Mouse (Mus musculus) intestine, embryonic 16.5 days (tissue): ENCODE measurements around the gene Wnt3a. TPM values are rescaled to one million over a fixed set of nuclear protein-coding genes. Genes with fewer than 3 reads are reported as not detected.

ENCODE experiments used
- ATAC-seq: fragments of 200-750 bp; cut with Nextera tagmentation; 2 replicates; pipeline ENCODE4 v1.8.0; 2017; ENCODE audit warnings: moderate TSS enrichment, moderate library complexity
- H3K27ac ChIP-seq: fragments of 300-500 bp; sonication (generic); 2 replicates; pipeline ENCODE4 v1.5.1; 2014; ENCODE audit warnings: mild to moderate bottlenecking, low read length
- H3K27me3 ChIP-seq: fragments of 300-500 bp; sonication (generic); replicated peaks from 2 replicates; pipeline ENCODE4 v1.6.1; 2014; ENCODE audit warnings: low read length, control low read depth, mixed read lengths; ENCODE audit not compliant: control insufficient read depth, insufficient read depth
- H3K36me3 ChIP-seq: fragments of 300-500 bp; sonication (generic); 2 replicates; pipeline ENCODE4 v1.6.1; 2014; ENCODE audit warnings: low read length, control low read depth; ENCODE audit not compliant: control insufficient read depth, insufficient read depth
- H3K4me1 ChIP-seq: fragments of 300-500 bp; sonication (generic); 2 replicates; pipeline ENCODE4 v1.6.1; 2014; ENCODE audit warnings: low read length, control low read depth, mixed read lengths; ENCODE audit not compliant: control insufficient read depth, insufficient read depth
- H3K4me2 ChIP-seq: fragments of 300-500 bp; sonication (generic); 2 replicates; pipeline ENCODE4 v1.6.1; 2014; ENCODE audit warnings: low read depth, low read length, control low read depth
- H3K4me3 ChIP-seq: fragments of 300-500 bp; sonication (generic); 2 replicates; pipeline ENCODE4 v1.5.1; 2014; ENCODE audit warnings: mild to moderate bottlenecking, low read length
- H3K9ac ChIP-seq: fragments of 300-500 bp; sonication (generic); 2 replicates; pipeline ENCODE4 v1.6.1; 2014; ENCODE audit warnings: low read depth, low read length
- H3K9me3 ChIP-seq: fragments of 300-500 bp; sonication (generic); 2 replicates; pipeline ENCODE4 v1.6.1; 2016; ENCODE audit warnings: low read length, control low read depth; ENCODE audit not compliant: control insufficient read depth
- WGBS: fragments of 180-500 bp; shearing (Covaris S2); extraction: QIAGEN DNeasy Blood & Tissue Kit; methylation state at CpG from one replicate; pipeline ENCODE4 v1.1.7; 2014; 5-methylcytosine and 5-hydroxymethylcytosine counted together
- polyA plus RNA-seq: library from polyadenylated mRNA; unstranded; fragments of >200 nt; fragmentation: Nextera tagmentation; extraction: Ambion mirVana; gene quantifications from 2 replicates; pipeline ENCODE4 v1.2.1, GENCODE M21; 2015

The Wnt3a gene
- polyA plus RNA-seq, 1 experiment from 2014 or later = not detected

DNA sequence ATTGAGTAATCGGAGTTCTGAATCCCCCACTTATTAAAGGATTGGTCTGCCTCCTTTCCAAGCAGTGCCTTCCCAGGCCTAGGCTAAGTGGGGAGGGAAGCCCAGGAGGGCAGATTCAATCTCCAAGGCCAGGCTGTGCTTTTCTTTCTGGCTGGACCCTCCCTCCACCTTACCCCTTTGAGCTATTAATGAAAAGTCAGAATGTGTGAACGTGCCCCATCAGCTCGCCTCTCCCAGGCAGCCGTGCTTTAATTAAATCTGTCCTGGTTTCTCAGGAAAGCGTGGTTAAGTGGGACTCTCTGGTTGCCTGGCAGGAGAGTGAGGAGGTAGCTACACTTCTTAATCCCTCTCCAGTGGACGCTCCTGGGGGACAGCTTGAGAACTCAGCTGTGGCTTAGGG, 39.1 kb upstream of the Wnt3a start:
- H3K4me2 ChIP-seq = no peak overlapping the region
- no peaks in the 10 kb centered on the region for H3K27me3 ChIP-seq
- no peak overlapping the region for H3K27ac ChIP-seq
- WGBS = 63% methylated on average over 6 of the region's 6 CpGs
- no peak for ATAC-seq
- no peaks in the 10 kb centered on the region for H3K36me3 ChIP-seq
- H3K4me1 ChIP-seq = peaks cover 6% of the 10 kb centered on the region; the same call in 1 of the 2 replicates
- no peak overlapping the region for H3K4me3 ChIP-seq
- no peak overlapping the region for H3K9ac ChIP-seq
- H3K9me3 ChIP-seq = no peaks in the 10 kb centered on the region

DNA sequence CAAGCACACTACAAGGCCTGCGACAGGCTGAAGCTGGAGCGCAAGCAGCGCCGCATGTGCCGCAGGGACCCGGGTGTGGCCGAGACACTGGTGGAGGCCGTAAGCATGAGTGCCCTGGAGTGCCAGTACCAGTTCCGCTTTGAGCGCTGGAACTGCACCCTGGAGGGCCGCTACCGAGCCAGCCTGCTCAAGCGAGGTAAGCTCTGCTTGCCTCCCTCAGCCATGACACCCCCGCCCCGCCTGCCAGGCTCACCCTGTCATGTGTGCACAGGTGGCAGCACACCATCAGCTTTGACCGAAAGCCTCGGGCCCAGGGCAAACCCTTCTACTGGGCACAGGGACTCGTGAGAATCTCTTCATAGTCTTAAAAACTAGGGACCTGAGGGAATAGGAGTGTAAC, 37.1 kb upstream of the Wnt3a start:
- 86% methylated on average over 18 of the region's 18 CpGs for WGBS
- no peaks in the 10 kb centered on the region for H3K36me3 ChIP-seq
- no peak overlapping the region for H3K4me3 ChIP-seq
- no peak overlapping the region for H3K27ac ChIP-seq
- H3K9ac ChIP-seq = no peak overlapping the region
- H3K9me3 ChIP-seq = no peaks in the 10 kb centered on the region
- ATAC-seq = no peak
- no peaks in the 10 kb centered on the region for H3K27me3 ChIP-seq
- H3K4me2 ChIP-seq = no peak overlapping the region
- peaks cover 10% of the 10 kb centered on the region; the same call in 1 of the 2 replicates for H3K4me1 ChIP-seq

DNA sequence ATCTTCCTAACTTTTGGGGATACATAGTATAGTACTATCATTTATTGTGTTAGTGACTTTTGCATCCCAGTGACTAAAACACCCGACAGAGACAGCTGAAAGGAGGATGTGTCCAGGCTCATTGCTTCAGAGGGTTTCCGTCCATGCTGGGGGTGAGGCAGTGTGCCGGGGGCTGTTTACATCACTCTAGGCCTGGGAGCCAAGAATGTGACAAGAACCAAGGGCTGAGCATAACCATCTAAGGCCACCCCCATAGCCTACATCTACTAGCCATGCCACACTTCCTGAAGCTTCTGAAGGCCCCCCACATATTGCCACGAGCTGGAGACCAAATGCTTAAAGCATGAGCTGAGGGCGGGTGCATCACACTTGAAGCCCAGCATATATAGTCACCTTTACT, 34.2 kb upstream of the Wnt3a start:
- Histone ChIP-seq H3K4me3 (no peak overlapping the region), H3K36me3 (no peaks in the 10 kb centered on the region), H3K9me3 (no peaks in the 10 kb centered on the region), H3K4me2 (no peak overlapping the region), H3K9ac (no peak overlapping the region), H3K4me1 (peaks cover 6% of the 10 kb centered on the region; the same call in 1 of the 2 replicates), H3K27me3 (no peaks in the 10 kb centered on the region), H3K27ac (no peak overlapping the region)
- peak; percentile 72 for ATAC-seq
- WGBS = 51% methylated on average over 5 of the region's 5 CpGs

DNA sequence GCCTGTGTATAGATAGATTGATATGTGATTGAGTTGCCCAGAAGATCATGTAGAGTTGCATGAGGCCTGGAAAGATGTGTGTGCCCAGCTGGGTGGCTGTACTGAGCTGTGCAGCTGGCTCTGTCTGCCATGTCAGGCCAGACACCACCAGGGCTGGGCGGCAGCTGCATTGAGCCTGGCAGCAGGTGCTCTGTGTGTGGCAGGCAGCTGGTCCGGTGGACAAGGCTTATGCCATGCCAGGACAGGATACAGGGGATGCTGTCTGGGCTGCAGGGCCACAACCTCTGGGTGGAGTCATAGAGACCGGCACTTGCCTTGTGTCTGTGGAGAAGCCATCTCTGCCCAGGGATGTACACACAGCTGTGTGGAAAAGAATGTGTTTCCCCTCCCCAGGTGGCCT, 32.4 kb upstream of the Wnt3a start:
- Histone ChIP-seq H3K9me3 (no peaks in the 10 kb centered on the region), H3K27me3 (no peaks in the 10 kb centered on the region), H3K36me3 (no peaks in the 10 kb centered on the region), H3K4me3 (no peak overlapping the region), H3K9ac (no peak overlapping the region), H3K27ac (no peak overlapping the region), H3K4me1 (peaks cover 6% of the 10 kb centered on the region; the same call in 1 of the 2 replicates), H3K4me2 (no peak overlapping the region)
- ATAC-seq = no peak
- WGBS = 86% methylated on average over 3 of the region's 3 CpGs

DNA sequence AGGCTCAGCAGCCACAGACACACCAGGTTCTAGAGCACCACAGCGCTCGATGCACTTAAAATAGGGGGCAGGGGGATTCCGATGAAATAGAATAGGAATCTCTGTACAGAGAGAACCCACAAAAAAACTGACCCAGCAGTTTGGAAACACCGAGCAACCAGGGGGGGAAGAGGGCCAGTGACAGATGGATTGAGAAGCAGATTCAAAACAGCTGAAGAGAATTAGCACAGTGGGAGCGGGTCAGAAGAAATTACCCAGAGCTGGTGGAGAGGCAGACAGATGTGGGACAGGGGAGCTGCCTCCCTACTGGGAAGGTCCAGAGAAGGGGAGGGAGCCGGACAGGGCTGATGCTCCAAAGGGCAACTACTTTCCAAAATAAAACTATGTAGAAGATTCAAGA, 26.0 kb upstream of the Wnt3a start:
- no peak overlapping the region for H3K4me2 ChIP-seq
- H3K4me1 ChIP-seq = peaks cover 12% of the 10 kb centered on the region; the same call in 1 of the 2 replicates
- H3K36me3 ChIP-seq = no peaks in the 10 kb centered on the region
- H3K27ac ChIP-seq = no peak overlapping the region
- no peak overlapping the region for H3K9ac ChIP-seq
- no peak for ATAC-seq
- H3K27me3 ChIP-seq = no peaks in the 10 kb centered on the region
- no peaks in the 10 kb centered on the region for H3K9me3 ChIP-seq
- 62% methylated on average over 6 of the region's 6 CpGs for WGBS
- no peak overlapping the region for H3K4me3 ChIP-seq

DNA sequence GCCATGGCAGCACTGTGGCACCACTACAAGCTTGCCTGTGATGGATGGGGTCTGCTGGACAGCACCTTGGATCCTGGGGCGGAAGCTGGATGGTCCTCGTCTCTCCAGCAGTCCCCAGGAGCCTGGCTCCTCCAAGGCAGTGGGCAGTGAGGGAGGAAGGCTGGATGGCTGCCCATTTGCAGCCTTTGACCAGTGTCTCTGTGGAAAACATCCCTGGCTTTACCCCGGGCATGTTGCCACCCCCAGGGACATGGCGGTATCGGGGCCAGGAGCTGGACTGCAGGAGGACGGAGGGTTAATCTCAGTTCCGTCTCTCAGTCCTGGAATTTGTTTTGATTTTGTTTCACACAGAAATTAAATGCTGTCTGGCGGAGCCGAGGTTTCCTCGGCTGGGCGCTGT, 23.4 kb upstream of the Wnt3a start:
- Histone ChIP-seq H3K4me1 (peaks cover 18% of the 10 kb centered on the region), H3K27me3 (no peaks in the 10 kb centered on the region), H3K9ac (no peak overlapping the region), H3K36me3 (no peaks in the 10 kb centered on the region), H3K4me3 (no peak overlapping the region), H3K9me3 (no peaks in the 10 kb centered on the region), H3K4me2 (no peak overlapping the region), H3K27ac (no peak overlapping the region)
- WGBS = 34% methylated on average over 11 of the region's 11 CpGs
- ATAC-seq = no peak

DNA sequence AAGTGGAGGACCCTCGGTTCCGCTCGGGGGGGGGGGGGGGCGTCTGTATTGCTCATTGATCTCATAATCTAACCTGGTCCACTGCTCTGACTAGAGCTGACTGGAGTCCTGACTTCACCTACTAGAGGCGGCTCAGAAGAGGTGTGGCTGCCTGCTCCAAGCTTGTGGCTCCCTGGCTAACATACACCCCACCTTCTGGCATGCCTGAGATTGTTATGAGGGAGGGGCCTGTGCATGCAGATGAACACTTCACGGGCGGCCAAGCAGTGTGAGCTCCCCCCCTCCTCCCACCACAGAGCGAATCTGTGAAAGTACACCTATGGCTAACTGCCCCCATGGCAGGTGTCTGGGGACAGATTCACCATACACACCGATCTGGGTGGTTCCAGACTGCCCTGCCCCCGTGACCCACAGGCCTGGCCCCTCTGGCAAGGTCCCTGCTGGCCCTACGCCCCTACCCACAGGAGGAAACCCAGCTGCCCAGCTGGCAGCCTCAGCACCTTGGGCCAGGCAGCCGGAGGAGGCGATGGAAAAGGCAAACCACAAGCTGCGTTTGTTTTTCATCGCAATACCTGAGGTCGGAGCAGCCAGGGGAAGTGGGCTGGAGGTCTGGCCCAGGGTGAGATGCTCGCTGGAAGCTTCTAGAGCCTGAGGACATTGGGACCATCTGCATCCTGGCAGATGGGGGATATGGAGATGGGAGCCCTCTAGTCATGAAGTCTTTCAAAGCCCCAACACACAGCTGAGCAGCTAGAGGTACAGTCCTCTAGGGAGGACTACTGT, 22.7 kb upstream of the Wnt3a start:
- Histone ChIP-seq H3K27me3 (peaks cover under 1% of the 10 kb centered on the region), H3K9me3 (no peaks in the 10 kb centered on the region), H3K36me3 (no peaks in the 10 kb centered on the region), H3K27ac (no peak overlapping the region), H3K4me2 (no peak overlapping the region), H3K4me3 (no peak overlapping the region), H3K9ac (no peak overlapping the region), H3K4me1 (peaks cover 22% of the 10 kb centered on the region)
- 54% methylated on average over 17 of the region's 17 CpGs for WGBS
- no peak for ATAC-seq

DNA sequence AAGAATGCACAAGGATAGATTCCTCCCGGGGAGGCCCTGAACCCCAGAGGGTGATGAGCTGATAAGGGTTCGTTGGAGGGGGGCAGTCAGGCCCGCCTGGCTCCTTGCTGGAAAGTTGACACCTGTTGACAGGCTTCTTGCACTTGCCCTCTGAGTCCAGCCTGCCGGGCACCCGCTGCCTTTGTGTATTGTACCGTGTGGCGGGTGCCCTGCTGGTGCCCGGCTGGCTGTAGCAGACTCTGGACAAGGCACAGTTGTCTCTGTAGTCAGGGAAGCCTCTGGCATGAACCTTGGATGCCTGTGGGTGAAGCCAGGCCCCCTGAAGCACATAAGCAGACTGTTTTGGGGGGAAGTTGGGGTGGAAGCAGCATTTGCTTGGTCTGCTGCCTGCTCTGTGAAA, 21.9 kb upstream of the Wnt3a start:
- H3K9ac ChIP-seq = no peak overlapping the region

DNA sequence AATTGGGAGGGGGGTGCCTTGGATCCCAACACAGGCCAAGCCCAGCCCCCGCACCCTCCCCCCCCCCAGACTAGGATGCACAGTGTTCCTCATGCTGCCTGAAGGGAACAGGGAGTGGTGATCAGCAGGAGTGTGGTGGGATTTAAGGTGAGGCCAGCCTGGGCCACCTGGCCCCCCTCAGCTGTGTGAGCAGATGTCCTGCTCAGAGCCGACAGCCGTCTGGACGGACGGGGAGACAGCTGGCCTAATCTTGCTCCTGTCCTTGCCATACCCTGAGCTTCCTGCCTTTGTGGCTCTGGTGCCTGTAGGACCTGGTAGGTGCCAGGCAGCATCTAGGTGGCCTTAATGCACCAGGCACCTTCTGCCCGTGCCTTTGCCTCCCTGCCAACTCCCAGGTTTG, 21.5 kb upstream of the Wnt3a start:
- no peak overlapping the region for H3K9ac ChIP-seq
- H3K9me3 ChIP-seq = no peaks in the 10 kb centered on the region
- ATAC-seq = no peak
- no peaks in the 10 kb centered on the region for H3K36me3 ChIP-seq
- H3K4me2 ChIP-seq = no peak overlapping the region
- H3K4me3 ChIP-seq = no peak overlapping the region
- peaks cover 32% of the 10 kb centered on the region for H3K4me1 ChIP-seq
- H3K27me3 ChIP-seq = peaks cover 10% of the 10 kb centered on the region
- 64% methylated on average over 6 of the region's 6 CpGs for WGBS
- no peak overlapping the region for H3K27ac ChIP-seq

More for the DNA sequence above, 21.9 kb upstream of the Wnt3a start:
- no peak overlapping the region for H3K27ac ChIP-seq
- no peaks in the 10 kb centered on the region for H3K9me3 ChIP-seq
- ATAC-seq = no peak
- no peaks in the 10 kb centered on the region for H3K36me3 ChIP-seq
- H3K27me3 ChIP-seq = peaks cover 7% of the 10 kb centered on the region
- no peak overlapping the region for H3K4me2 ChIP-seq
- 48% methylated on average over 8 of the region's 8 CpGs for WGBS
- H3K4me3 ChIP-seq = no peak overlapping the region
- peaks cover 28% of the 10 kb centered on the region for H3K4me1 ChIP-seq

DNA sequence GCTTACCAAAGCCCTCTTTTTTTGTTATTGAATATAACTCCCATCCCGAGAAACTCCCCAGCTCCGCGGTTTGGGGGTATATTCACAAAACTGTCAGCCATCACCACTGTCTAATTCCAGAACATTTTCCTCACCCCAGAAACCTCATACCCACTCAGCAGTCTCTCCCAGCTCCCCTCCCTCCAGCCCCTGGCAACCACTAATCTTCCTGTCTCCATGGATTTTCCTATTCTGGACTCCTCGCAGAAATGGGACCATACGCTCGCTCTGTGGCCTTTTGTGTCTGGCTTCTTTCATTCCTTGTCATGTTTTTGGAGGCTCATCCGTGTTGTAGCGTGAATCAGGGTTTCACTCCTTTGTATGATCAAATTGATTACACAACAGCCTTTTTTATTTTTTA, 19.4 kb upstream of the Wnt3a start:
- H3K9me3 ChIP-seq = no peaks in the 10 kb centered on the region
- H3K4me3 ChIP-seq = no peak overlapping the region
- H3K9ac ChIP-seq = no peak overlapping the region
- no peak overlapping the region; the same call in 1 of the 2 replicates for H3K27ac ChIP-seq
- H3K36me3 ChIP-seq = no peaks in the 10 kb centered on the region
- H3K27me3 ChIP-seq = peaks cover 31% of the 10 kb centered on the region
- ATAC-seq = no peak
- peaks cover 41% of the 10 kb centered on the region for H3K4me1 ChIP-seq
- WGBS = 48% methylated on average over 8 of the region's 8 CpGs
- H3K4me2 ChIP-seq = no peak overlapping the region
